Mouse (Mus musculus): ENCODE data around the gene Epsti1.
"Not testable (repeated sequence)": the region's sequence is repeated elsewhere in the genome, so short reads cannot be mapped to it uniquely, and the experiment has no call there.

The Epsti1 gene

GRCm38 (mm10) chr14:77904171-77904762 is at the start of gene Epsti1:
Epsti1 (plus strand) TSS chr14:77904239.
- DNase-seq (ENCODE audit: extremely low read depth, low read depth, low spot score), result no peak

GRCm38 (mm10) chr14:77859894-77860293 is 44.1 kb upstream of the Epsti1 start:
- DNase-seq (ENCODE audit: extremely low read depth, low read depth, low spot score), result no peak

GRCm38 (mm10) chr14:77860841-77861560 is 43.0 kb upstream of the Epsti1 start:
- DNase-seq (ENCODE audit: extremely low read depth, low read depth, low spot score), result no peak

- DNase-seq (ENCODE audit: extremely low read depth, low read depth, low spot score), result no peak
These were observed 40.0 kb upstream of the Epsti1 start for GRCm38 (mm10) chr14:77864051-77864450.

GRCm38 (mm10) chr14:77864510-77864909 is 39.5 kb upstream of the Epsti1 start:
- no peak for DNase-seq (ENCODE audit: extremely low read depth, low read depth, low spot score)

GRCm38 (mm10) chr14:77867601-77868000 is 36.4 kb upstream of the Epsti1 start:
- no peak for DNase-seq (ENCODE audit: extremely low read depth, low read depth, low spot score)

GRCm38 (mm10) chr14:77870926-77871325 is 33.1 kb upstream of the Epsti1 start:
- DNase-seq (ENCODE audit: extremely low read depth, low read depth, low spot score), result no peak

GRCm38 (mm10) chr14:77871380-77871975 is 32.6 kb upstream of the Epsti1 start:
- DNase-seq (ENCODE audit: extremely low read depth, low read depth, low spot score), result no peak

GRCm38 (mm10) chr14:77874304-77875241 is 29.5 kb upstream of the Epsti1 start, which contains the start of gene Dnajc15:
Dnajc15 (minus strand) TSS chr14:77875125.
- peak; percentile 25 for DNase-seq (ENCODE audit: extremely low read depth, low read depth, low spot score)

- DNase-seq (ENCODE audit: extremely low read depth, low read depth, low spot score), result no peak
These were observed 27.8 kb upstream of the Epsti1 start for GRCm38 (mm10) chr14:77876199-77876598.

GRCm38 (mm10) chr14:77877876-77878275 is 26.2 kb upstream of the Epsti1 start:
- not testable (repeated sequence) for DNase-seq (ENCODE audit: extremely low read depth, low read depth, low spot score)

- no peak for DNase-seq (ENCODE audit: extremely low read depth, low read depth, low spot score)
These were observed 22.0 kb upstream of the Epsti1 start for GRCm38 (mm10) chr14:77881998-77882397.

GRCm38 (mm10) chr14:77882669-77883068 is 21.4 kb upstream of the Epsti1 start:
- no peak for DNase-seq (ENCODE audit: extremely low read depth, low read depth, low spot score)

GRCm38 (mm10) chr14:77886376-77886775 is 17.7 kb upstream of the Epsti1 start:
- DNase-seq (ENCODE audit: extremely low read depth, low read depth, low spot score), result no peak

- no peak for DNase-seq (ENCODE audit: extremely low read depth, low read depth, low spot score)
These were observed 17.1 kb upstream of the Epsti1 start for GRCm38 (mm10) chr14:77886941-77887340.

GRCm38 (mm10) chr14:77889911-77890310 is 14.1 kb upstream of the Epsti1 start:
- no peak for DNase-seq (ENCODE audit: extremely low read depth, low read depth, low spot score)

GRCm38 (mm10) chr14:77895951-77896350 is 8.1 kb upstream of the Epsti1 start:
- no peak for DNase-seq (ENCODE audit: extremely low read depth, low read depth, low spot score)

- DNase-seq (ENCODE audit: extremely low read depth, low read depth, low spot score), result no peak
These were observed 1.5 kb upstream of the Epsti1 start for GRCm38 (mm10) chr14:77902541-77902940.

GRCm38 (mm10) chr14:77905466-77905865 is 1.4 kb downstream of the Epsti1 start:
- DNase-seq (ENCODE audit: extremely low read depth, low read depth, low spot score), result no peak

GRCm38 (mm10) chr14:77906586-77906985 is 2.5 kb downstream of the Epsti1 start:
- DNase-seq (ENCODE audit: extremely low read depth, low read depth, low spot score), result no peak

GRCm38 (mm10) chr14:77915776-77916175 is 11.7 kb downstream of the Epsti1 start:
- DNase-seq (ENCODE audit: extremely low read depth, low read depth, low spot score), result no peak
